Mouse (Mus musculus) embryonic facial prominence, embryonic 10.5 days (tissue): ENCODE data around the gene Cisd3. TPM values are rescaled to one million over a fixed set of nuclear protein-coding genes. Genes with fewer than 3 reads are reported as not detected.
"Not testable (repeated sequence)": the region's sequence is repeated elsewhere in the genome, so short reads cannot be mapped to it uniquely, and the experiment has no call there.

Experiments used
- DNase-seq: peaks from one replicate; pipeline ENCODE4 v3.0.0-alpha.2; 2017; ENCODE audit warnings: low spot score
- H3K27ac ChIP-seq: fragments of 300-500 bp; sonication (generic); replicated peaks from 2 replicates; pipeline ENCODE4 v1.5.1; 2016; ENCODE audit warnings: mild to moderate bottlenecking
- H3K27me3 ChIP-seq: fragments of 300-500 bp; sonication (generic); replicated peaks from 2 replicates; pipeline ENCODE4 v1.6.1; 2016; ENCODE audit warnings: low read depth, mild to moderate bottlenecking; ENCODE audit not compliant: poor library complexity, severe bottlenecking
- H3K36me3 ChIP-seq: fragments of 300-500 bp; sonication (generic); replicated peaks from 2 replicates; pipeline ENCODE4 v1.6.1; 2016; ENCODE audit warnings: mild to moderate bottlenecking, moderate library complexity
- H3K4me1 ChIP-seq: fragments of 300-500 bp; sonication (generic); 2 replicates; pipeline ENCODE4 v1.6.1; 2016
- H3K4me3 ChIP-seq: fragments of 300-500 bp; sonication (generic); 2 replicates; pipeline ENCODE4 v1.5.1; 2016; ENCODE audit warnings: mild to moderate bottlenecking, moderate library complexity
- H3K9me3 ChIP-seq: fragments of 300-500 bp; sonication (generic); 2 replicates; pipeline ENCODE4 v1.6.1; 2016; ENCODE audit warnings: mild to moderate bottlenecking
- WGBS: fragments of 180-500 bp; shearing (Covaris S2); methylation state at CpG from one replicate; pipeline ENCODE4 v1.1.7; 2016; 5-methylcytosine and 5-hydroxymethylcytosine counted together
- polyA plus RNA-seq: library from polyadenylated mRNA; unstranded; fragments of >200 nt; fragmentation: Nextera tagmentation; extraction: Ambion mirVana; gene quantifications from 2 replicates; pipeline ENCODE4 v1.2.1, GENCODE M21; 2016

The Cisd3 gene
- polyA plus RNA-seq, 1 experiment from 2014 or later, result 18.2 TPM

- not testable (repeated sequence) for H3K27me3 ChIP-seq, DNase-seq, H3K4me3 ChIP-seq, H3K27ac ChIP-seq, H3K4me1 ChIP-seq, H3K9me3 ChIP-seq
- WGBS, result 78% methylated on average over 2 of the region's 2 CpGs
- H3K36me3 ChIP-seq, result peaks cover 95% of the 10 kb centered on the region
These were observed 24.4 kb downstream of the Cisd3 start for GRCm38 (mm10) chr11:97710067-97710466.

GRCm38 (mm10) chr11:97711200-97711900 lies 25.7 kb downstream of the Cisd3 start:
- 84% methylated on average over 13 of the region's 13 CpGs for WGBS
- no peaks in the 10 kb centered on the region for H3K27me3 ChIP-seq
- no peak for DNase-seq
- H3K4me3 ChIP-seq, result no peak overlapping the region
- H3K9me3 ChIP-seq, result no peaks in the 10 kb centered on the region
- H3K36me3 ChIP-seq, result peaks cover 97% of the 10 kb centered on the region
- no peaks in the 10 kb centered on the region for H3K4me1 ChIP-seq
- no peak overlapping the region for H3K27ac ChIP-seq

- Histone ChIP-seq H3K27ac (no peak overlapping the region), H3K36me3 (peaks cover 97% of the 10 kb centered on the region), H3K4me3 (no peak overlapping the region; the same call in 1 of the 2 replicates), H3K27me3 (no peaks in the 10 kb centered on the region), H3K9me3 (no peaks in the 10 kb centered on the region), H3K4me1 (no peaks in the 10 kb centered on the region)
- WGBS, result 94% methylated on average over 15 of the region's 15 CpGs
- no peak for DNase-seq
These were observed 26.7 kb downstream of the Cisd3 start for GRCm38 (mm10) chr11:97712286-97712685.

GRCm38 (mm10) chr11:97713896-97714295 lies 28.3 kb downstream of the Cisd3 start:
- no peaks in the 10 kb centered on the region for H3K4me1 ChIP-seq
- H3K27ac ChIP-seq, result no peak overlapping the region
- no peak for DNase-seq
- H3K4me3 ChIP-seq, result no peak overlapping the region
- H3K36me3 ChIP-seq, result peaks cover 97% of the 10 kb centered on the region
- 92% methylated on average over 8 of the region's 8 CpGs for WGBS
- no peaks in the 10 kb centered on the region for H3K27me3 ChIP-seq
- H3K9me3 ChIP-seq, result no peaks in the 10 kb centered on the region

GRCm38 (mm10) chr11:97714356-97714755 lies 28.7 kb downstream of the Cisd3 start:
- 95% methylated on average over 3 of the region's 3 CpGs for whole genome bisulfite sequencing
- DNase-seq, result no peak
- H3K36me3 ChIP-seq, result peaks cover 97% of the 10 kb centered on the region
- H3K27me3 ChIP-seq, result no peaks in the 10 kb centered on the region
- no peaks in the 10 kb centered on the region for H3K9me3 ChIP-seq
- no peak overlapping the region for H3K27ac ChIP-seq
- H3K4me3 ChIP-seq, result no peak overlapping the region
- no peaks in the 10 kb centered on the region for H3K4me1 ChIP-seq

GRCm38 (mm10) chr11:97714784-97715760 lies 29.4 kb downstream of the Cisd3 start:
- WGBS, result 93% methylated on average over 14 of the region's 14 CpGs
- H3K36me3 ChIP-seq, result peaks cover 99% of the 10 kb centered on the region
- no peaks in the 10 kb centered on the region for H3K4me1 ChIP-seq
- no peaks in the 10 kb centered on the region for H3K9me3 ChIP-seq
- H3K4me3 ChIP-seq, result no peak overlapping the region
- no peak overlapping the region for H3K27ac ChIP-seq
- DNase-seq, result no peak
- no peaks in the 10 kb centered on the region for H3K27me3 ChIP-seq

- DNase-seq, result no peak
- Histone ChIP-seq H3K4me1 (no peaks in the 10 kb centered on the region), H3K27me3 (no peaks in the 10 kb centered on the region), H3K4me3 (no peak overlapping the region), H3K9me3 (no peaks in the 10 kb centered on the region), H3K27ac (no peak overlapping the region), H3K36me3 (peaks cover 100% of the 10 kb centered on the region)
- 90% methylated on average over 8 of the region's 8 CpGs for WGBS
These were observed 30.4 kb downstream of the Cisd3 start for GRCm38 (mm10) chr11:97716021-97716420.

- Histone ChIP-seq H3K27ac (no peak overlapping the region), H3K36me3 (peaks cover 100% of the 10 kb centered on the region), H3K27me3 (no peaks in the 10 kb centered on the region), H3K9me3 (peaks cover 8% of the 10 kb centered on the region; the same call in 1 of the 2 replicates), H3K4me3 (no peak overlapping the region; the same call in 1 of the 2 replicates), H3K4me1 (no peaks in the 10 kb centered on the region)
- WGBS, result 86% methylated on average over 26 of the region's 26 CpGs
- DNase-seq, result no peak
These were observed 32.0 kb downstream of the Cisd3 start for GRCm38 (mm10) chr11:97717369-97718280.

GRCm38 (mm10) chr11:97718281-97718860 lies 32.7 kb downstream of the Cisd3 start:
- H3K4me1 ChIP-seq, result no peaks in the 10 kb centered on the region
- DNase-seq, result no peak
- peaks cover 100% of the 10 kb centered on the region for H3K36me3 ChIP-seq
- H3K9me3 ChIP-seq, result peaks cover 8% of the 10 kb centered on the region; the same call in 1 of the 2 replicates
- no peak overlapping the region; the same call in 1 of the 2 replicates for H3K4me3 ChIP-seq
- H3K27ac ChIP-seq, result no peak overlapping the region
- 85% methylated on average over 15 of the region's 15 CpGs for WGBS
- no peaks in the 10 kb centered on the region for H3K27me3 ChIP-seq

- no peak for DNase-seq
- H3K36me3 ChIP-seq, result peaks cover 100% of the 10 kb centered on the region
- H3K9me3 ChIP-seq, result peaks cover 8% of the 10 kb centered on the region; the same call in 1 of the 2 replicates
- 91% methylated on average over 4 of the region's 4 CpGs for WGBS
- H3K27me3 ChIP-seq, result no peaks in the 10 kb centered on the region
- no peaks in the 10 kb centered on the region for H3K4me1 ChIP-seq
- H3K4me3 ChIP-seq, result no peak overlapping the region
- no peak overlapping the region for H3K27ac ChIP-seq
These were observed 33.4 kb downstream of the Cisd3 start for GRCm38 (mm10) chr11:97719041-97719440.

- no peak for DNase-seq
- H3K4me3 ChIP-seq, result no peak overlapping the region
- H3K27ac ChIP-seq, result no peak overlapping the region
- 95% methylated on average over 4 of the region's 4 CpGs for WGBS
- H3K4me1 ChIP-seq, result no peaks in the 10 kb centered on the region
- H3K36me3 ChIP-seq, result peaks cover 100% of the 10 kb centered on the region
- no peaks in the 10 kb centered on the region for H3K27me3 ChIP-seq
- H3K9me3 ChIP-seq, result peaks cover 8% of the 10 kb centered on the region; the same call in 1 of the 2 replicates
These were observed 35.7 kb downstream of the Cisd3 start for GRCm38 (mm10) chr11:97721338-97721737.
